Mouse (Mus musculus): Measurements from ENCODE around the gene Mzt1. TPM values are rescaled to one million over a fixed set of nuclear protein-coding genes. Genes with fewer than 3 reads are reported as not detected.

Gene Mzt1
- polyA plus RNA-seq, 1 experiment from 2014 or later, result 97.7 TPM

DNA sequence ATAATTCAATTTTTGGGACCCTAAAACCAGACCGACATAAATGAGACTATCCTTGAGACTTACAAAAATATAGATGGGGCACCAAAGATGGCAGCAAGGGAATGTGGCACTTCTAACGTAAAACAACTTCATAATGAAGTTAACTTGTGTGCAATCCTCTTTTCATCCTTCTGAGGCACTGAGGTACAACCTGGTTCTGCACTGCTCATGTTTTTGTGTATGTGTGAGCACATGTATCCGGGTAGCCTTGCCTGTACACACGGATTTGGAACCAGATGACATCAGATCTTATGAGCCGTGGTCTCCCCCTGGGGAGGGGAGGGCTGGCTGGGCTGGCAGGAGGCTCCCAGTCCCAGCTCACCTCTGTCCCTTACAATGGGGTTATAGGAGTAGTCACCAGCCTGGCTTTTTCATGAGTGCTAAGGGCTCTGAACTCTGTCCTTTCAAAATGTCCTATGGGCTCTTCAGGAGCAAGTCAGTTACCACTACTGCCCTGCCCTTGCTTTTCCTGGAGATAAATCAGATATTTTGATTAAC, 14.5 kb downstream of the Mzt1 start:
- H3K4me2 ChIP-seq (ENCODE audit: low read depth, low read length), result no peak overlapping the region
- peaks cover 5% of the 10 kb centered on the region; the same call in 1 of the 2 replicates for H3K4me1 ChIP-seq (ENCODE audit: control insufficient read depth, insufficient read depth, low read length)
- peaks cover 17% of the 10 kb centered on the region for H3K36me3 ChIP-seq (ENCODE audit: control insufficient read depth, insufficient read depth)
- H3K9me3 ChIP-seq (replicated peaks; ENCODE audit: control insufficient read depth, low read length), result no peaks in the 10 kb centered on the region
- ATAC-seq (replicated peaks; ENCODE audit: extremely low read depth, insufficient read depth, low FRiP score), result no peak
- WGBS, result 87% methylated on average over 5 of the region's 5 CpGs
- no peaks in the 10 kb centered on the region for H3K27me3 ChIP-seq (ENCODE audit: control insufficient read depth, insufficient read depth, low read length)
- no peak overlapping the region for H3K27ac ChIP-seq (ENCODE audit: low read length)
- H3K9ac ChIP-seq (ENCODE audit: low read length), result no peak overlapping the region
- no peak overlapping the region for H3K4me3 ChIP-seq (ENCODE audit: low read length)

DNA sequence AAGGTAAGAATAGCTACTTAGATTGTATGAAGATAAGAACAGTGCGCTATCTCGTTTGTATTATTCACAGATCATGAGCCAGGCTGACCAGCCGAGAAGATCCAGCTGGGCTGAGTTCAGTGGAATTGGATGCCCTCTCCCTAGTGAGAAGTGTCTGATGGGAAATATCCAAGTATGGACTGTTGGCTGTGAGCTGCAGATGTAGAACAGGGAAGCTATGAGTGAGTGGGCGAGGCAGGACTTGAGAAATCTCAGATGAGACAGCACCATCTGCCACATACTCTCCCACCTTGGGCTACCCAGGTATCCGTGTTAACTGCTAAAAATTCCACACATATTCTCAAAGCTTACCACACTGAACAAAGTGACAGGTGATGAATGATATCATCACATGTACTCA, 15.9 kb downstream of the Mzt1 start:
- ATAC-seq (replicated peaks; ENCODE audit: extremely low read depth, insufficient read depth, low FRiP score), result no peak
- whole genome bisulfite sequencing, result 45% methylated on average over 5 of the region's 5 CpGs
- peaks cover 5% of the 10 kb centered on the region; the same call in 1 of the 2 replicates for H3K4me1 ChIP-seq (ENCODE audit: control insufficient read depth, insufficient read depth, low read length)

DNA sequence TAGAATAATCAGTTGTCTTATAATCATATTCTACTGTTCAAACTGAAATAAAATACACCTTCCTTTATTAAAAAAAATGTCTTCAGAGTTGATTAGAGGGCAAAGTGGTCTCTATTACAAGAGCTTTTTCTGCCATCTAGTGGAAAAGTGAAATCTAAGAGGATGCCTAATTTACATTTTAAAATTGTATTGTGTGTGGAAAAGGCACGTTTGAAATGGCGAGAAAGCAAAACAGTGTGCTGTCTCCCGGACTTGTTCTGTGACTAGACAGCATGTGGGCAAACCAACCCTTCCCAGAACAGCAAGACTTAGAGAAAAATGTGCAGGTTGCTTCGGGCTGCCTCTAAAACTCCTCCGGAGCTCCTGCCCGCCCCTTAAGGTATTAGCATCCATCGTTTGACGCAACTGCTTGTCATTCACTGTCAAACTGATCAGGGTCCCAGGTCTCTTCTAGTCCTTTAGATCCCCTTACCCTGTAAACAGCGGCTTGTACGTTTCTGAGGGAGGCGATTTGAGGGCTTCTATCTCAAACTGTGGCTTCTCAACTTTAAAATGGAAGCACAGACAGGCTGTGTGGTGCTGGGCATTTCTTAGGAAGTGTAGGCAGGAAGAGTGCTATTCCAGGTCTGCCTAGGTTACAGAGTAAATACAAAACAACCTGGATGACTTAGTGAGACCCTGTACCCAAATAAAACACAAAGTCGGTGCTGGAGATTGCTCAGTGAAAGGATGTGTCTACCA, 23.4 kb downstream of the Mzt1 start:
- peaks cover 8% of the 10 kb centered on the region for H3K4me1 ChIP-seq (ENCODE audit: control insufficient read depth, insufficient read depth, low read length)
- peak overlapping the region; percentile 38; the same call in 1 of the 2 replicates for H3K9ac ChIP-seq (ENCODE audit: low read length)
- peak overlapping the region; percentile 62 for H3K4me2 ChIP-seq (ENCODE audit: low read depth, low read length)
- H3K4me3 ChIP-seq (ENCODE audit: low read length), result peak overlapping the region; percentile 39
- 36% methylated on average over 12 of the region's 12 CpGs for WGBS
- H3K27ac ChIP-seq (ENCODE audit: low read length), result no peak overlapping the region
- no peak for ATAC-seq (replicated peaks; ENCODE audit: extremely low read depth, insufficient read depth, low FRiP score)
- H3K27me3 ChIP-seq (ENCODE audit: control insufficient read depth, insufficient read depth, low read length), result no peaks in the 10 kb centered on the region
- no peaks in the 10 kb centered on the region for H3K9me3 ChIP-seq (replicated peaks; ENCODE audit: control insufficient read depth, low read length)
- H3K36me3 ChIP-seq (ENCODE audit: control insufficient read depth, insufficient read depth), result no peaks in the 10 kb centered on the region

More for the DNA sequence above, 15.9 kb downstream of the Mzt1 start:
- no peak overlapping the region for H3K9ac ChIP-seq (ENCODE audit: low read length)
- H3K4me2 ChIP-seq (ENCODE audit: low read depth, low read length), result no peak overlapping the region
- no peaks in the 10 kb centered on the region for H3K9me3 ChIP-seq (replicated peaks; ENCODE audit: control insufficient read depth, low read length)
- no peak overlapping the region for H3K4me3 ChIP-seq (ENCODE audit: low read length)
- H3K36me3 ChIP-seq (ENCODE audit: control insufficient read depth, insufficient read depth), result peaks cover 12% of the 10 kb centered on the region
- no peak overlapping the region for H3K27ac ChIP-seq (ENCODE audit: low read length)
- H3K27me3 ChIP-seq (ENCODE audit: control insufficient read depth, insufficient read depth, low read length), result no peaks in the 10 kb centered on the region

DNA sequence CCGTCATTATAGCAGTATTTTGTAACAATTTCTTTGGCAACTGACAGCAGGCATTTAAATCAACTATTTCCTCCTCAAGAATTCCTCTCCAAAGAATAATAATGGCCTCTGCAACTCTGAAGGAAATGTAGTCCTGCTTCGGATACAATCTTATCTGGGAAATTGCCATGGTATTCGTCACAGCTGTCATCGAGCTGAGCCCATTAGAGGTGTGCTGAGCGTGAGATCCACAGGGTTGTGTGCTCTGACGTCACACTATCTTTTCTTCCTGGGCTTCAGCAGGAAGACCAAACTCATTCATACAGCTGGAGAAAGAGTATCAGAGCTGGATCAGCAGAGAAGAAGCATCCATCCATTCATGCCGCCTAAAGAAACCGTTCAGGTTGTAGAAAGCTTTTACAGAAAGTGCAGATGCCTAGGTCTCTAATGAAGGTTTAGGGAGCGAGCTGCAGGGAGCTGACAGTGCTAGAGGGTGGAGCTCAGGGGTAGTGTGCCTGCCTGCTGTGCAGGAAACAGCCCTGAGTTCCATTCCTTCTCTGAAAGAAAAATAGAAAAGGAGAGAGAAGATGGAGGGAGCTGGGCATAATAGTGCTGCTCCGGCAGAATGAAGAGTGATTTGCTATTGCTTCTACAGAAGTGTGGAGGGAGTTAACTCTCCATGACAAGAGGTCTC, 26.7 kb downstream of the Mzt1 start:
- Histone ChIP-seq H3K36me3 (ENCODE audit: control insufficient read depth, insufficient read depth) (no peaks in the 10 kb centered on the region), H3K27me3 (ENCODE audit: control insufficient read depth, insufficient read depth, low read length) (no peaks in the 10 kb centered on the region), H3K27ac (ENCODE audit: low read length) (peak overlapping the region; percentile 73), H3K4me2 (ENCODE audit: low read depth, low read length) (peak overlapping the region; percentile 35), H3K9ac (ENCODE audit: low read length) (no peak overlapping the region; the same call in 1 of the 2 replicates), H3K4me3 (ENCODE audit: low read length) (no peak overlapping the region), H3K9me3 (replicated peaks; ENCODE audit: control insufficient read depth, low read length) (no peaks in the 10 kb centered on the region), H3K4me1 (ENCODE audit: control insufficient read depth, insufficient read depth, low read length) (peaks cover 9% of the 10 kb centered on the region)
- peak; percentile 87 for ATAC-seq (replicated peaks; ENCODE audit: extremely low read depth, insufficient read depth, low FRiP score)
- 18% methylated on average over 10 of the region's 10 CpGs for WGBS

DNA sequence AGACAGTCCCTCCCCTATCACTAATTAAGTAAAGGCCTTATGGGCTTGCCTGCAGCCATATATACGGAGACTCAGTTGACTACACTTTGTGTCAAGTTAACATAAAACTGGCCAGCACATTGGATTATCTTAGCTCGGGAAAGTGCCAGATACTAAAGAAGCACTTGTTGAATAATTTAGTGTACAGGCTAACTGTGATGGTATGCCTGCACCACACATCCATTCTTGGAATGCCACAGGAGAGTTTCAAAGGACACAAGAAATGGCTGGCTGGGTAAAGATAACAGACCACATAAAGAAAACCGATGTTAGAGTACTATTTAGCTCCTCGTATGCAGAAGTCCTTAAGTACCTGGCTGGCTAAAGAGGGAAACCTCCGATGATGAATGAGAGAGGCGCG, 27.2 kb downstream of the Mzt1 start:
- Histone ChIP-seq H3K4me3 (ENCODE audit: low read length) (no peak overlapping the region), H3K9me3 (replicated peaks; ENCODE audit: control insufficient read depth, low read length) (no peaks in the 10 kb centered on the region), H3K36me3 (ENCODE audit: control insufficient read depth, insufficient read depth) (no peaks in the 10 kb centered on the region), H3K4me2 (ENCODE audit: low read depth, low read length) (peak overlapping the region; percentile 35), H3K27me3 (ENCODE audit: control insufficient read depth, insufficient read depth, low read length) (no peaks in the 10 kb centered on the region), H3K27ac (ENCODE audit: low read length) (peak overlapping the region; percentile 73), H3K9ac (ENCODE audit: low read length) (no peak overlapping the region; the same call in 1 of the 2 replicates), H3K4me1 (ENCODE audit: control insufficient read depth, insufficient read depth, low read length) (peaks cover 11% of the 10 kb centered on the region)
- 23% methylated on average over 7 of the region's 7 CpGs for WGBS
- ATAC-seq (replicated peaks; ENCODE audit: extremely low read depth, insufficient read depth, low FRiP score), result peak; percentile 59

DNA sequence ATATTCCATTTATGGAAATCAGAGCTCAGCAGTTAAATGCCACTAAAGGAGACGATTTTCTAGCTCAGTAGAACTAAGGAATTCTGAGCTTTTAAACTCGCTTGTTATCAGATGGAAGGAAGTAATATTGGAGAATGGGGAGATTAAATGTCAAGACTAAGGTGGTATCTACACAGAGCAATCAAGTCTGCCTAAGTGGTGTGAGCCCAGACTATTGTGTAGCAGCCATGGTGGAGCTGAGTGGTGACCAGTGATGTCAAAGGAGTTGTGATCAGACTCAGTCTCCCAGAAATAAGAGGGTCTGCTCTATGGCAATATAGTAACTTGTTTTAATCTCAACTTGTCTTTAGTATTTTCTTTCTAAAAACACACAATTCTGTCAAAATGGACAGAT, 35.0 kb downstream of the Mzt1 start:
- Histone ChIP-seq H3K9ac (ENCODE audit: low read length) (no peak overlapping the region), H3K4me2 (ENCODE audit: low read depth, low read length) (peak overlapping the region; percentile 31), H3K27me3 (ENCODE audit: control insufficient read depth, insufficient read depth, low read length) (no peaks in the 10 kb centered on the region), H3K36me3 (ENCODE audit: control insufficient read depth, insufficient read depth) (no peaks in the 10 kb centered on the region), H3K4me3 (ENCODE audit: low read length) (no peak overlapping the region), H3K27ac (ENCODE audit: low read length) (peak overlapping the region; percentile 95), H3K4me1 (ENCODE audit: control insufficient read depth, insufficient read depth, low read length) (peaks cover 13% of the 10 kb centered on the region), H3K9me3 (replicated peaks; ENCODE audit: control insufficient read depth, low read length) (no peaks in the 10 kb centered on the region)
- 7% methylated on average over 2 of the region's 2 CpGs for WGBS
- peak; percentile 45; the same call in 1 of the 2 replicates for ATAC-seq (replicated peaks; ENCODE audit: extremely low read depth, insufficient read depth, low FRiP score)

DNA sequence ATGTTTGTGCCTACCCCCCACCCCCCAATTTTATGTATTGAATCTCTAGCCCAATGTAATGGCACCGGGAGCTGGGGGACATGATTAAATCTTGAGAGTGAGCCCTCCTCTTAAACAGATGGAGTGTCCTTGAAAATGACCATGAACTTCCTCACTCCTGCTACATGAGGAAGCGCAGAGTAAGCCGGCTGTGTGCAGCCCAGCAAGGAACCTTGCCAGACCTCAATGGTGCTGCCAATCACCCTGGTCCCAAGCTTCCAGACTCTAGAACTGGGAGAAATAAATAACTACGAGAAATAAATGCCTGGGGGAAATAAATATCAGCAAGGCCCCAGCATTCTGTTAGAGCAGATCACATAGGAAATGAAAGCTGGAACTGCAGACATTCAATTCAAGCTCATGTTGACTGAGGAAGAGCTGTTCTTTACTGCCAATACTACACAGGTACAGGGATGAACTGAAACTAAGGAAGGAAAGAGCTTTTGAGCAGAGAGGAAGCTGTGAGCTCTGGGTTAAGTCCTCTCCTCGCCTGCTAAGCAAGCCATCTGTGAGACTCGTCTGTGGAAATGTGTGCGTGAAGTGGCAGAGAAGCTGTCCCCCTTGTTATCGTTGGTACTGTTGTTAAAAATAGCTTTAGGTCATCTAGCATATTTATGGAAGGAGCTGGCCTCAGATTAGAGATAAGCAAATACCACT, 35.6 kb downstream of the Mzt1 start:
- H3K4me2 ChIP-seq (ENCODE audit: low read depth, low read length), result peak overlapping the region; percentile 31
- WGBS, result 15% methylated on average over 8 of the region's 8 CpGs
- peaks cover 13% of the 10 kb centered on the region for H3K4me1 ChIP-seq (ENCODE audit: control insufficient read depth, insufficient read depth, low read length)
- H3K4me3 ChIP-seq (ENCODE audit: low read length), result no peak overlapping the region
- H3K9ac ChIP-seq (ENCODE audit: low read length), result peak overlapping the region; percentile 35
- H3K27me3 ChIP-seq (ENCODE audit: control insufficient read depth, insufficient read depth, low read length), result no peaks in the 10 kb centered on the region
- H3K9me3 ChIP-seq (replicated peaks; ENCODE audit: control insufficient read depth, low read length), result no peaks in the 10 kb centered on the region
- peak; percentile 84 for ATAC-seq (replicated peaks; ENCODE audit: extremely low read depth, insufficient read depth, low FRiP score)
- no peaks in the 10 kb centered on the region for H3K36me3 ChIP-seq (ENCODE audit: control insufficient read depth, insufficient read depth)
- peak overlapping the region; percentile 95 for H3K27ac ChIP-seq (ENCODE audit: low read length)

DNA sequence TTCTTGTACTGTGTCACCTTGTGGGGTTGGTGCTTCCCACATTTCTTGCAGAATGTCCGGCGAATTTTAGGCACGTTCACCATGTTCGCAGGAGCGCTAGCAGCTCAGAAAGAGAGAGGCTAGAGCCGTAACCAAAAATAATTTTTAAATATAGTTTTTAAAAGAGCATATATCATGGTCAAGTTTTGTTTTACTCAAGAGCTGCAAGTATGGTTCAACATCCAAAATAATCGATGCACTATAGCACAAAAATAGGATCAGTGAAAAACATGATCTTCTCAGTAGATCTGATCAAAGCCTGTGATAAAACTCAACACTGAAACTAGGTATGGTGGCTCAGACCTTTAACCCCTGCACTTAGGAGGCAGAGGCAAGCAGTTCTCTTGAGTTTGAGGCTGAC, 51.7 kb downstream of the Mzt1 start, which contains the start of gene Rpl36a-ps1:
Rpl36a-ps1 (minus strand) TSS at position 101 of the 400 bp plus-strand sequence.
- H3K4me3 ChIP-seq (ENCODE audit: low read length), result no peak within 1 kb of the TSS
- WGBS, result 96% methylated on average over 7 of the region's 7 CpGs
- ATAC-seq (replicated peaks; ENCODE audit: extremely low read depth, insufficient read depth, low FRiP score), result no peak

More for the DNA sequence above, 51.7 kb downstream of the Mzt1 start, which contains the start of gene Rpl36a-ps1:
- H3K9ac ChIP-seq (ENCODE audit: low read length), result no peak within 1 kb of the TSS
- H3K4me1 ChIP-seq (ENCODE audit: control insufficient read depth, insufficient read depth, low read length), result no peaks in the 10 kb centered on the region
- H3K9me3 ChIP-seq (replicated peaks; ENCODE audit: control insufficient read depth, low read length), result no peaks in the 10 kb centered on the region
- H3K27me3 ChIP-seq (ENCODE audit: control insufficient read depth, insufficient read depth, low read length), result no peaks in the 10 kb centered on the region
- no peak within 1 kb of the TSS for H3K27ac ChIP-seq (ENCODE audit: low read length)
- H3K4me2 ChIP-seq (ENCODE audit: low read depth, low read length), result no peak within 1 kb of the TSS
- no peaks in the 10 kb centered on the region for H3K36me3 ChIP-seq (ENCODE audit: control insufficient read depth, insufficient read depth)

Data from heart, embryonic 16.5 days (tissue).